14 mouse cellular contexts compared by ENCODE assay signal in genomic region chr16:41790016-41790415, GRCm38 (mm10).
"Had no signal": no experiment of that assay in that cellular context is flagged by ENCODE, and none has a peak within 500 bp of the region (broad histone marks: within the 10 kb centered on the region; RNA-seq: fewer than 3 reads in every experiment).

No protein-coding gene starts in this region.

- ATAC-seq: midbrain, embryonic 16.5 days had no signal

- DNase-seq: lung, adult 18-20 months; lung, embryonic 14.5 days; lung, postnatal 10 days; lung, postnatal 4 days; midbrain, embryonic 14.5 days; retina, postnatal 1 day; right cerebral cortex, adult 18-20 months; right cerebral cortex, postnatal 25 days; right cerebral cortex, postnatal 4 days; spleen, adult 18-20 months; thymus, adult 18-20 months; thymus, postnatal 14 days; thymus, postnatal 36 days had no signal
